Mouse (Mus musculus) thymus, adult 2 months (tissue): Measurements from ENCODE around the gene Fcrl1.

Experiments used
- CTCF ChIP-seq: fragments of 200-500 bp; IDR thresholded peaks from 2 replicates; pipeline ENCODE4 v1.5.1; 2012; ENCODE audit warnings: mild to moderate bottlenecking, control low read depth, low read length, moderate library complexity, borderline replicate concordance; ENCODE audit not compliant: control insufficient read depth, poor library complexity, insufficient read depth; ENCODE audit errors: extremely low read depth
- POLR2A ChIP-seq: fragments of 200-500 bp; IDR thresholded peaks from 2 replicates; pipeline ENCODE4 v1.6.1; 2012; ENCODE audit warnings: mild to moderate bottlenecking, low read length, control low read depth, moderate library complexity; ENCODE audit not compliant: control insufficient read depth, poor library complexity, insufficient read depth; ENCODE audit errors: extremely low read depth

- TF ChIP-seq CTCF (no peak), POLR2A (no peak)
Measured at GRCm38 (mm10) chr3:87398809-87399208, 22.6 kb downstream of the Fcrl1 start.
